Mouse (Mus musculus) heart, adult 11 months (tissue): ENCODE measurements around the gene Gpatch2.

Experiments
- DNase-seq: peaks from one replicate; pipeline ENCODE4 v3.0.0; 2022

The Gpatch2 gene

GRCm38 (mm10) chr1:187215181-187216116, at the start of gene Gpatch2, which contains the start of gene Spata17:
Gpatch2 (plus strand) TSS chr1:187215508.
Spata17 (minus strand) TSS chr1:187215465.
- DNase-seq = peak; percentile 98

- DNase-seq = no peak
Observed at GRCm38 (mm10) chr1:187169646-187170045, 45.7 kb upstream of the Gpatch2 start.

- no peak for DNase-seq
Observed at GRCm38 (mm10) chr1:187170361-187170760, 44.9 kb upstream of the Gpatch2 start.

- DNase-seq = no peak
Observed at GRCm38 (mm10) chr1:187175991-187176390, 39.3 kb upstream of the Gpatch2 start.

- no peak for DNase-seq
Observed at GRCm38 (mm10) chr1:187178546-187178945, 36.8 kb upstream of the Gpatch2 start.

GRCm38 (mm10) chr1:187205506-187205905, 9.8 kb upstream of the Gpatch2 start:
- no peak for DNase-seq

- DNase-seq = no peak
Observed at GRCm38 (mm10) chr1:187209496-187209895, 5.8 kb upstream of the Gpatch2 start.

GRCm38 (mm10) chr1:187210736-187211135, 4.6 kb upstream of the Gpatch2 start:
- DNase-seq = no peak

GRCm38 (mm10) chr1:187216620-187217410, 1.5 kb downstream of the Gpatch2 start:
- DNase-seq = no peak

GRCm38 (mm10) chr1:187220756-187221155, 5.4 kb downstream of the Gpatch2 start:
- no peak for DNase-seq

- no peak for DNase-seq
Observed at GRCm38 (mm10) chr1:187226328-187227025, 11.2 kb downstream of the Gpatch2 start.

GRCm38 (mm10) chr1:187228414-187229146, 13.3 kb downstream of the Gpatch2 start:
- DNase-seq = no peak

GRCm38 (mm10) chr1:187230255-187230654, 14.9 kb downstream of the Gpatch2 start:
- no peak for DNase-seq

GRCm38 (mm10) chr1:187232196-187232955, 17.1 kb downstream of the Gpatch2 start:
- DNase-seq = no peak

- DNase-seq = no peak
Observed at GRCm38 (mm10) chr1:187232996-187233615, 17.8 kb downstream of the Gpatch2 start.

GRCm38 (mm10) chr1:187235161-187235560, 19.9 kb downstream of the Gpatch2 start:
- DNase-seq = no peak

GRCm38 (mm10) chr1:187236296-187236695, 21.0 kb downstream of the Gpatch2 start:
- DNase-seq = no peak

GRCm38 (mm10) chr1:187238061-187238460, 22.8 kb downstream of the Gpatch2 start:
- no peak for DNase-seq

- DNase-seq = no peak
Observed at GRCm38 (mm10) chr1:187240304-187240703, 25.0 kb downstream of the Gpatch2 start.

- DNase-seq = no peak
Observed at GRCm38 (mm10) chr1:187241329-187241728, 26.0 kb downstream of the Gpatch2 start.

GRCm38 (mm10) chr1:187244734-187245133, 29.4 kb downstream of the Gpatch2 start:
- no peak for DNase-seq
